Comparison of ENCODE assay signal across 8 mouse cellular contexts in genomic region chr8:83596369-83596768, GRCm38 (mm10). TPM values are rescaled to one million over a fixed set of nuclear protein-coding genes. Genes with fewer than 3 reads are reported as not detected.
A peak's percentile ranks its signal among the peaks of the same experiment; 100 is the strongest.
DNase-seq lines count a peak whose midpoint lies in the region; ATAC-seq and TF ChIP-seq lines count a peak whose summit lies in the region.
"Had no signal": no experiment of that assay in that cellular context is flagged by ENCODE, and none has a peak within 500 bp of the region (broad histone marks: within the 10 kb centered on the region; RNA-seq: fewer than 3 reads in every experiment).

No protein-coding gene starts in this region.

- H3K9ac ChIP-seq in lung, embryonic 14.5 days = no peak overlapping the region
- H3K9ac ChIP-seq: heart, embryonic 13.5 days had no signal

- H3K36me3 ChIP-seq in lung, embryonic 14.5 days (ENCODE audit: insufficient read depth) = 0 out of 2 replicates have a peak, but pooled peaks cover 3% of the 10 kb centered on the region
- no peaks in the 10 kb centered on the region for H3K36me3 ChIP-seq in small intestine, adult 2 months (ENCODE audit: control insufficient read depth, insufficient read depth, low read length)

- TF ChIP-seq POLR2A in small intestine, adult 2 months (IDR thresholded peaks at IDR 0.05; ENCODE audit: low read depth, low read length) = no peak

- DNase-seq in lung, embryonic 14.5 days = peak; percentile 66
- no peak for DNase-seq in lung, postnatal 4 days
- DNase-seq in NIH3T3 (ENCODE audit: low read depth) = peak; percentile 63
- peak; percentile 86 for DNase-seq in kidney, adult 9 months
- no peak for DNase-seq in right cerebral cortex, postnatal 10 days (ENCODE audit: low spot score in 2 of 2)

- H3K27ac ChIP-seq in lung, embryonic 14.5 days (ENCODE audit: low read depth) = no peak overlapping the region
- H3K27ac ChIP-seq in small intestine, adult 2 months (ENCODE audit: insufficient read depth, low read depth, low read length) = peak overlapping the region; percentile 17; the same call in 1 of the 2 replicates
- H3K27ac ChIP-seq: heart, embryonic 13.5 days had no signal

- TF ChIP-seq CTCF in lung, embryonic 14.5 days (IDR thresholded peaks at IDR 0.05; ENCODE audit: low read depth) = peak; percentile 57
- peak; percentile 47; the same call in 1 of the 2 replicates for TF ChIP-seq CTCF in small intestine, adult 2 months (IDR thresholded peaks at IDR 0.05; ENCODE audit: extremely low read depth, insufficient read length, insufficient replicate concordance, low read depth, low read length)

- no peaks in the 10 kb centered on the region for H3K27me3 ChIP-seq in lung, embryonic 14.5 days (ENCODE audit: insufficient read depth, low read length)
- H3K27me3 ChIP-seq in small intestine, adult 2 months (ENCODE audit: control insufficient read depth, insufficient read depth, low read length) = no peaks in the 10 kb centered on the region
- H3K27me3 ChIP-seq: heart, embryonic 13.5 days had no signal

- no peak for ATAC-seq in lung, embryonic 14.5 days (ENCODE audit: insufficient read depth)
- no peak for ATAC-seq in cerebellum, adult (ENCODE audit: insufficient number of reproducible peaks, low FRiP score, low TSS enrichment)

- H3K4me3 ChIP-seq in lung, embryonic 14.5 days (ENCODE audit: low read depth, low read length) = no peak overlapping the region
- H3K4me3 ChIP-seq in small intestine, adult 2 months (ENCODE audit: low read depth, low read length) = no peak overlapping the region
- H3K4me3 ChIP-seq: heart, embryonic 13.5 days had no signal

- H3K4me2 ChIP-seq in lung, embryonic 14.5 days = no peak overlapping the region
- H3K4me2 ChIP-seq: heart, embryonic 13.5 days had no signal

- no peaks in the 10 kb centered on the region for H3K9me3 ChIP-seq in lung, embryonic 14.5 days (ENCODE audit: low read depth, low read length)
- H3K9me3 ChIP-seq: heart, embryonic 13.5 days had no signal

- WGBS in lung, embryonic 14.5 days = 19% methylated on average over 3 of the region's 3 CpGs
- 7% methylated on average over 3 of the region's 3 CpGs for WGBS in small intestine, adult 2 months

- no peaks in the 10 kb centered on the region; the same call in 1 of the 2 replicates for H3K4me1 ChIP-seq in lung, embryonic 14.5 days (ENCODE audit: insufficient read depth)
- no peaks in the 10 kb centered on the region; the same call in 1 of the 2 replicates for H3K4me1 ChIP-seq in small intestine, adult 2 months (ENCODE audit: control insufficient read depth, insufficient read depth, insufficient read length, low read length)

RNA-seq across cellular contexts. Expression of gene Tecr, which starts 11.4 kb away (rescaled TPM):
- polyA plus RNA-seq in lung, embryonic 14.5 days (2014; fragmentation: Nextera tagmentation; extraction: Ambion mirVana) = 531 and 570 TPM in 2 replicates
- 184 and 322 TPM in 2 replicates for polyA plus RNA-seq in small intestine, adult 2 months (2012; rRNA removed)

RNA-seq across cellular contexts. Expression of gene Dnajb1, which starts 11.6 kb away (rescaled TPM):
- 54.9 and 61.3 TPM in 2 replicates for polyA plus RNA-seq in lung, embryonic 14.5 days (2014; fragmentation: Nextera tagmentation; extraction: Ambion mirVana)
- 21.1 and 34.0 TPM in 2 replicates for polyA plus RNA-seq in small intestine, adult 2 months (2012; rRNA removed)

RNA-seq across cellular contexts. Expression of gene Ndufb7, which starts 29.9 kb away (rescaled TPM):
- 361 and 362 TPM in 2 replicates for polyA plus RNA-seq in lung, embryonic 14.5 days (2014; fragmentation: Nextera tagmentation; extraction: Ambion mirVana)
- 531 and 683 TPM in 2 replicates for polyA plus RNA-seq in small intestine, adult 2 months (2012; rRNA removed)

RNA-seq across cellular contexts. Expression of gene Gipc1, which starts 56.1 kb away (rescaled TPM):
- 170 and 175 TPM in 2 replicates for polyA plus RNA-seq in lung, embryonic 14.5 days (2014; fragmentation: Nextera tagmentation; extraction: Ambion mirVana)
- 23.4 and 35.5 TPM in 2 replicates for polyA plus RNA-seq in small intestine, adult 2 months (2012; rRNA removed)

Comparison
In these comparisons a context has a peak if more than half of its experiments do, and no peak if none do; other contexts are left out.
1. DNase-seq: peak in lung, embryonic 14.5 days (single experiment), NIH3T3 (single experiment) and kidney, adult 9 months (single experiment); none in lung, postnatal 4 days (0 of 2) and right cerebral cortex, postnatal 10 days (0 of 2).